Mouse (Mus musculus): Measurements from ENCODE around the gene Psma3.

- TF ChIP-seq CTCF (IDR thresholded peaks at IDR 0.05; ENCODE audit: borderline replicate concordance, control insufficient read depth, extremely low read depth, insufficient read depth, low read length, poor library complexity) (no peak), POLR2A (IDR thresholded peaks at IDR 0.05; ENCODE audit: control insufficient read depth, extremely low read depth, insufficient read depth, low read length, poor library complexity) (no peak)
Observed at GRCm38 (mm10) chr12:71040462-71040861, 66.0 kb downstream of the Psma3 start.
